ENCODE assay signal across 8 mouse cellular contexts in the genomic region with DNA sequence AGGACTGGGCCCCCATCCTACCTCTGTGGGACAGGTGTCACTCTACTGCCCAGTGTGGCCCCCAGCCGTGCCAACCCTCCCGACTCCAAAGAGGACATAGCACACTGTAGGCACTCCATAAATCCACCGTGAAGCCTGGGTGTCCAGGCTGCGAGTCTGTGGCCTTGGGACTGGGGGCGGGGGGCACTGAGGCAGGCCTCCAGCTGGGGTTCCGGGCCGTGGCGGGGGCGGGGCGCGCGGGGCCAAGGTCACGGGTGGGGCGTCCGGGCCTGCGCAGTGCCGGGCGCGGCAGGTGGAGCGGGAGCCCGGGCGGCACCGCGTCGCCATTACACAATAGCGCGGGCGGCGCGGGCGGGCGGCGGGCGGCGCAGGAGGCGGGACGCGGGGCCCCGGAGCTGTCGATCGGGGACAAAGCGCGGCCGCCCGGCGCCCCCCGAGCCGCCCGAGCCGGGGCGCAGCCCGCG. TPM values are rescaled to one million over a fixed set of nuclear protein-coding genes. Genes with fewer than 3 reads are reported as not detected.
DNase-seq lines count a peak whose midpoint lies in the region; ATAC-seq lines count a peak whose summit lies in the region.

A gene (plus strand): TSS at position 326 of the 464 bp plus-strand sequence.

- H3K36me3 ChIP-seq in intestine, embryonic 16.5 days (ENCODE audit: control insufficient read depth, insufficient read depth, low read length) = 0 out of 2 replicates have a peak, but pooled peaks cover 3% of the 10 kb centered on the region
- peaks cover 23% of the 10 kb centered on the region for H3K36me3 ChIP-seq in limb, embryonic 12.5 days
- peaks cover 16% of the 10 kb centered on the region for H3K36me3 ChIP-seq in midbrain, embryonic 13.5 days

- H3K27me3 ChIP-seq in intestine, embryonic 16.5 days (replicated peaks; ENCODE audit: control insufficient read depth, insufficient read depth, low read length) = no peaks in the 10 kb centered on the region
- no peaks in the 10 kb centered on the region for H3K27me3 ChIP-seq in limb, embryonic 12.5 days
- peaks cover 11% of the 10 kb centered on the region for H3K27me3 ChIP-seq in midbrain, embryonic 13.5 days

- peaks cover 3% of the 10 kb centered on the region; the same call in 1 of the 2 replicates for H3K9me3 ChIP-seq in intestine, embryonic 16.5 days (ENCODE audit: control insufficient read depth, low read length)
- H3K9me3 ChIP-seq in limb, embryonic 12.5 days = peaks cover 3% of the 10 kb centered on the region; the same call in 1 of the 2 replicates
- no peaks in the 10 kb centered on the region for H3K9me3 ChIP-seq in midbrain, embryonic 13.5 days

- peaks cover 38% of the 10 kb centered on the region for H3K4me1 ChIP-seq in intestine, embryonic 16.5 days (ENCODE audit: control insufficient read depth, insufficient read depth, low read length)
- peaks cover 43% of the 10 kb centered on the region for H3K4me1 ChIP-seq in limb, embryonic 12.5 days (replicated peaks)
- H3K4me1 ChIP-seq in midbrain, embryonic 13.5 days (replicated peaks) = peaks cover 42% of the 10 kb centered on the region

- peak; percentile 74 for DNase-seq in layer of hippocampus, adult 11-12 months (ENCODE audit: low spot score)
- DNase-seq in layer of hippocampus, adult 9-11 months = no peak
- peak; percentile 76 for DNase-seq in embryo, embryonic 11 days
- DNase-seq in spleen, postnatal 36 days (ENCODE audit: low spot score in 2 of 2) = peak; percentile 81

- peak within 1 kb of the TSS; percentile 97 for H3K27ac ChIP-seq in intestine, embryonic 16.5 days (ENCODE audit: low read length)
- H3K27ac ChIP-seq in limb, embryonic 12.5 days = peak within 1 kb of the TSS; percentile 94
- peak within 1 kb of the TSS; percentile 92 for H3K27ac ChIP-seq in midbrain, embryonic 13.5 days

- peak within 1 kb of the TSS; percentile 90 for H3K4me3 ChIP-seq in intestine, embryonic 16.5 days (ENCODE audit: low read length)
- H3K4me3 ChIP-seq in limb, embryonic 12.5 days (replicated peaks) = peak within 1 kb of the TSS; percentile 91
- H3K4me3 ChIP-seq in midbrain, embryonic 13.5 days (replicated peaks) = peak within 1 kb of the TSS; percentile 95

- peak within 1 kb of the TSS; percentile 88 for H3K4me2 ChIP-seq in intestine, embryonic 16.5 days (ENCODE audit: low read depth, low read length)
- H3K4me2 ChIP-seq in limb, embryonic 12.5 days = peak within 1 kb of the TSS; percentile 94
- peak within 1 kb of the TSS; percentile 95 for H3K4me2 ChIP-seq in midbrain, embryonic 13.5 days (replicated peaks)

- 3% methylated on average over 11 of the region's 53 CpGs for WGBS in intestine, embryonic 16.5 days
- WGBS in limb, embryonic 12.5 days = 2% methylated on average over 26 of the region's 53 CpGs
- under 1% methylated on average over 46 of the region's 53 CpGs for WGBS in midbrain, embryonic 13.5 days

- peak within 1 kb of the TSS; percentile 98 for H3K9ac ChIP-seq in intestine, embryonic 16.5 days (ENCODE audit: low read depth, low read length)
- H3K9ac ChIP-seq in limb, embryonic 12.5 days (replicated peaks) = peak within 1 kb of the TSS; percentile 97
- peak within 1 kb of the TSS; percentile 100 for H3K9ac ChIP-seq in midbrain, embryonic 13.5 days (replicated peaks)

- ATAC-seq in granulocyte monocyte progenitor cell, adult 5-6 weeks (replicated peaks; ENCODE audit: poor library complexity, severe bottlenecking) = peak; percentile 39
- peak; percentile 75 for ATAC-seq in intestine, embryonic 16.5 days
- ATAC-seq in limb, embryonic 12.5 days (ENCODE audit: insufficient number of reproducible peaks, insufficient read depth, low FRiP score, low TSS enrichment, low read depth) = 0 out of 2 replicates have a peak, but pooled peaks have one; percentile 17
- peak; percentile 57 for ATAC-seq in midbrain, embryonic 13.5 days

RNA-seq across cellular contexts. Expression of the gene that starts here (rescaled TPM):
- 216 and 220 TPM in 2 replicates for total RNA-seq in granulocyte monocyte progenitor cell, adult 5-6 weeks (2014; fragmentation: Nextera tagmentation)
- 151 and 250 TPM in 2 replicates for total RNA-seq in granulocyte monocyte progenitor cell, adult 5-6 weeks (2017)
- 473 and 518 TPM in 2 replicates for polyA plus RNA-seq in intestine, embryonic 16.5 days (2015; fragmentation: Nextera tagmentation; extraction: Ambion mirVana)
- 453 and 478 TPM in 2 replicates for polyA plus RNA-seq in limb, embryonic 12.5 days (2016; fragmentation: Nextera tagmentation; extraction: Ambion mirVana)
- polyA plus RNA-seq in midbrain, embryonic 13.5 days (2015; fragmentation: Nextera tagmentation; extraction: Ambion mirVana) = 451 and 572 TPM in 2 replicates

Comparison
In these comparisons a context has a peak if more than half of its experiments do, and no peak if none do; other contexts are left out.
1. ATAC-seq: peak in every context shown above with its lines; median percentile 75 in intestine, embryonic 16.5 days; 57 in midbrain, embryonic 13.5 days; 39 in granulocyte monocyte progenitor cell, adult 5-6 weeks; 17 in limb, embryonic 12.5 days.